Mouse (Mus musculus): ENCODE measurements at regions not wholly inside any gene's neighbourhood (a gene's known extent, or its start where the extent isn't known, plus 50 kb on each side); places are given as distances from the start of the nearest gene placed in this dataset.
A peak's percentile ranks its signal among the peaks of the same experiment; 100 is the strongest.

DNA sequence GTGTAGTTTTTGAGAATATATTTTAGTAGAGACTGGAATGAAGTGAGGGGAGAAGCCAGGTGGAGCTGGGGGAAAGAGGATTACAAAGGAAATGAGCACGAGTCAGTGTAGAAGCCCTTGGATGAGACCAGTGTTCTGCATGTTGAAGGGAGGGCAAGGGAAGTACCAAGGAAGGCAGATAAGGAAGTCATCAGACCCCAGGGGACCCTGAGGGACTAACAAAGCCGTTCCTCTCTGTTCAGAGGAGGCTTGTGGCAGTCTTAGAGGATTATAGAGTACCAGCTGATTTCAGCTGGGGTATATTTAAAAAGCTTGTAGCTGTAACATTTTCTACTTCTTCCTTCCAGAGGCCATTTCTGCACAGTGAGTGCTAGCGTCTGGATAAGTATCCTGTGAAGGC, 56.7 kb upstream of the Igsf9b start:
- no peak for DNase-seq

DNA sequence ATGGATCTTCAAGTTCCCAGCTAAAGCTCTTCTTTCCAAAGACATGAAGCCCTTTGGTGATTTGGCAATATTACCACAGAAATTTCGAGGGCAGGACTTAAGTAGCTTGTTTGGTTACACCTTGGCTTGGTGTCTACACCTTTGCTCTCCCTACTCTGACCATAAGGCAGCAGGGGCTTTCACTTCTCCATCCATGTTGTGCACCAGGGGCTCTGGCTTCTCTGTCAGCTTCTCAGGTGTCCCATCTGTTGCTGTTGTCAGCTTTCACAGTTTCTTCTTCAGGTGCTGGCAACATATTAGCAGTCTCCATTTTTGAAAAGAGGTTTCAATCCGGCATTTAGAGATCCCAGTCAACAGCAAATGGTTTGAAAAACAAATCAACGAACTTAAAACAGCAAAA, 58.1 kb upstream of the Igsf9b start:
- no peak for DNase-seq

DNA sequence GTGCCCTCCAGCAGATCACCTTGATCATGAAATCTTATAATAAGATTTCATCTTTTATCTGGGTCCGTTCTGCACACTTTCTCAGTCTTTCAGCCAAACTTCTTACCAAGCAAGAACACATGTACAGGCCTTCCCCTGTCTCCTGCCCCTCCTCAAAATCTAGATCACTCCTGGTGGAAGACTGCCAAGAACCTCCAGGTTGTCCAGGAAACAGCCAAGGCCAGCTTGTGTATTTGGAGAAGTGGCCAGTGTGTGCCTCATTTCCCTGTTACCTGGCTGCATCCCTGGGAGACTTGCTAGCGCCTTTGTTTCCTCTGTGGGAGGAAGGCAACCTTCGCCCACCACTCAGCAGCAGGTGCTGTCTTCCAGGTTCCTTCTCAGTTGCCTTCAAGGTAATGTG, 58.5 kb upstream of the Igsf9b start:
- DNase-seq, result no peak

DNA sequence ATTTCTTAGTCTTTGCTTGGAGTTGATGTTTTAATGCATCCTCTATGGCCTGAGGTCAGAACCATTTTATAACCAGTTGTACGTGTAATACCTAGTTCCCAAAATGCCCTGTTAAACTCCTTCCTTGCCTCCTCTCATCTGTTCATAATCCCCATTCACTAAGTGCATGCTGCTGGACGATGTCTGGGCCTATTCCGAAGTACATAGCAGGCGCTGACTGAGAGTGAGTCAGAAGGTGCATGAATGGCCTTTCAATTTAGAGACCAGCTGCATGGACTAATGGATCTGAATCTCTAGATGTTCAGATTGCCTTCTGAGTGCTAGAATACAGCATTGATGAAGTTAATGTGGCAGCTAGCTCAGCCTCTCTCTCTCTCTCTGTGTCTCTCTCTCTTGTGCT, 66.3 kb upstream of the Igsf9b start:
- no peak for DNase-seq

DNA sequence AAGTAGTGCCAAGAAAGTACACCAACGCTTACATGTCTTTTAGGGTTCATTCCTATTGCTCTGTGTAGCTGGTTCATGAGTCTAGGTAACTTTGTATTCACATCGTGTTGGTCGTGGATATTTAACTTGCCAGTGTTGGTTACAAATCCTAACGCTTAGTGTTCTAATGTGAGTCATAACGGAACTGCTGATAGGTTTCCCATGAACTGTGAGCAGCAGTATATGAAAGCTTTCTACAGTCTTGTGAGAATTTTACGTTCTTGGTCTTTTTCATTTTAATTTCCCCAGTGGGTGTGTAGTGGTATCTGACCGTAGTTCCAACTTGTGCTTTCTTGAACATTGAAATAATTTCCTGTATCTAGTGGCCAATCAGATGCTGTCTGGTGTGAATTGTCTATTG, 71.5 kb upstream of the Igsf9b start:
- DNase-seq, result no peak

DNA sequence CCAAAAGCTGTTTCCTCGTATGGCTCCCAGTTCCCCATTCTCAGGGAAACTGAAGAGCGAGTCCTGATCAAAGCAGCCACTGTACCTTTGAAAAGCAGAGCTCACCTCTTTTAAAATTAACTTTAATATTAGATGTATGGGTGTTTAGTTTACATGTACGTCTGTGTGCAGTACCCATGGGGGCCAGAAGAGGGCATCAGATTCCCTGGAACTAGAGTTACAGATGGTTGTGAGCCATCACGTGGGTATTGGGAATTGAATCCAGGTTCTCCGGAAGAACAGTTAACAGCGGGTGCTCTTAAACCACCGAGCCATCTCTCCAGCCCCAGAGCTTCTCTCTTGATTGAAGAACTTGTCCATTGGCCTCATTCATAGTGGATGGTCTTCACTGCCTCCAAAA, 66.0 kb upstream of the Jam3 start:
- peak; percentile 0 for DNase-seq

DNA sequence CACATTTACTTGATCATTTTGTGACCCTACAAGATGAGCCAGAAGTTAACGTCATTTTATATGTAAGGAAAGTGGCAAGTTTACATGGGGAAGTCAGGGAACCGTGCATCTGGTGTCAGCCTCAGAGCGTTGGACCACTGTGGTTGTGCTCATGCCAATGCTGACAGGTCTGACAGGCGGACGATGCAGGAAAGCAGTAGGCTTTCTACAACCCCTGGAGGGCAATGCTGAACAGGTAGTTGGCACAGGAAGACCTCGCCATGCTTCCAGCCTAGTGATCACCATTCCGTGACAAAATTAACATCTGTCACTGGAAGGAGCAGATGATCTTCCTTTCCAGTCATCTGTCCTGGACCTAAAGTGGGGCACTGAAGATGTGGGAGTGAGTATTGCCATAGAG, 60.8 kb upstream of the Jam3 start:
- no peak for DNase-seq

DNA sequence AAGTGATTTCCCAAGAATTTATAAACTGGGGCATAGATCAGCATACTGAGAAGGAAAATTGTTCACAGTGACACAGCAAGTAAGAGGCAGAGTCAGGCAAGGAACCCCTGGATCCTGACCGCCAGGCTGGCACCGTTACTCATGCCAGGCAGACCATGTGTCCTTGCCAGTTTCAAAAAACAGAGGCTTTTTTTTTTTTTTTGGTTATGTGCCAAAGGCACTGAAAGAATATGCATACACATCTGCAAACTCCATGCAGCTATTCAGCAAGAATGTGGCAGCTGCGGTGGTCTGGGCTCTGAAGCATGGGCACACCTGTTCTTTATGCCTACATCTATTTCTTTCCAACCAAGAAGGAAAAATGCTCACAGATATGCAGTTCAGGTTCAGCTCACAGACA, 58.8 kb upstream of the Jam3 start:
- DNase-seq, result no peak

DNA sequence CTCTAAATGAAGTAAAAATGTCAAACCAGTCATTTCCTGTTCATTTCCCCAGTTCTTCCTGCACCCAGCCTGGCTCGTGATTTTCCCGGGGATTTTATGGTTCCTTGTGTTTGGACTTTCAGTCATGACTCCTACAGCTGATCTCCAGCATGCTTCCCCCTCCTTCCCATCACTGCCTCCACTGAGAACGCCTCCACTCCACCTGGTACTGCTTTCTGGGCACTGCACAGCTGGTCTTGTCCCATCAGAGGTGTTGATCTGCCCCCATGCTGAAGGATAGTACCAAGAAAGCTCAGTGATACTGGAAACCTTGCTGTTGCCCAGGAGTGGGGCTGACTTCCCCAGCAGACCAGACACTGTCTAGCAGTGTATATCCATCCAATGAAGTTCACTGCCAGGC, 53.6 kb upstream of the Jam3 start:
- no peak for DNase-seq

All from lung, postnatal 36 days (tissue).